Mouse (Mus musculus): ENCODE measurements around the gene Wbp2nl.

The Wbp2nl gene

DNA sequence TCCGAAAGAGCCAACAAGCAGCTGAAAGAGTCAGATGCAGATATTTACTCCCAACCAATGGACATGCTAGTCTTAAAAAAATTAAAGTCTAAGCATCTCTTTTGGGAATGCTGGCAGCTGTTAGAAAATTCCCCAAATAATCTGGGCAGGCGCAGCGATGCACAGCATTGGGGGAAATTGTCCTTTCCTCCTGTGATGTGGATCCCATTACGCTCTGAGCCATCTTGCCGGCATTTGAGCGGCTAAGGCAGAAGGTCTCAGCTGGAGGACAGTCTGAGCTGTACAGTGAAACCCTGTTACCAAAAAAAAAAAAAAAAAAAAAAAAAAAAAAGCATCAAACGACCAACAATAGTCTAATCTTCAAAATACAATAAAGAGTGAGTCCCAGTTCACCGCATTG, 23.4 kb downstream of the Wbp2nl start:
- DNase-seq, result no peak

DNA sequence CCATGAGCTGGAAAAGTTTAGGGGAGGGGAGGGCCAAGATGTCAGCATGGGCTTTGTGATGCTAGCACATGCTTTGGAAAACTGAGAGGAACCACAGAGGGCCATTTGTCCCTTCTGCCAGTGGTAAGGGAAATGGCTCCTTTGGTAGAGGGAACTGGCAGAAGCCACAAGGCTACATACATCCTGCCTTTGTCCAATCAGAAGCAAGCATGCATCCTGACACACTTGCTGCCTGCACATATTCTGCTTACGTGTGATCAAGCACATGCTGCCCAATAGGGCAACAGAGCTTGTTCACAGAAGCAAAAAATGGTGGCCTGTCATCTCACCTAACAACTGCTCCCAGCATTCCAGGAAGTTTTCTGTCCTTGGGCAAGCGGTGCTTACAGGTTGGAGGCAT, 26.6 kb downstream of the Wbp2nl start:
- no peak for DNase-seq

DNA sequence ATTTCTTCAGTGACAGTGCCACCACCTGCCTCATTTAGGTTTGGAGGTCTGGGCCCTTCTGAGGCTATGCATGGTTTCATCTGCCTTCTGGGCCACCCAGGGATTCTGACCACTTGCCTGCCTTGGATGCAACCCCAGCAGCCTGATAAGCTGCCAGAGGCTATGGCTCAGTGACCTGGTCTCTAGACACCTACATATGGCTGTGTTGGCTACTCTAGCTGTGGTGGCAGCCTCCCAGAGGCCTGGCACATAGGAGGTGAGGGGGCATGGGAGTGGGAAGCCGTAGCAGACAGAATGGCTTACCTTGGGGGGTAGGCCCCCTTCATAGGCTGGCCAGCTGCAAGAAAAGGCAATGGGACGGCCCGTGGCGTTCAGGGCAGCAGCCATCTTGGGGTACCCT, 36.4 kb downstream of the Wbp2nl start:
- DNase-seq, result no peak

DNA sequence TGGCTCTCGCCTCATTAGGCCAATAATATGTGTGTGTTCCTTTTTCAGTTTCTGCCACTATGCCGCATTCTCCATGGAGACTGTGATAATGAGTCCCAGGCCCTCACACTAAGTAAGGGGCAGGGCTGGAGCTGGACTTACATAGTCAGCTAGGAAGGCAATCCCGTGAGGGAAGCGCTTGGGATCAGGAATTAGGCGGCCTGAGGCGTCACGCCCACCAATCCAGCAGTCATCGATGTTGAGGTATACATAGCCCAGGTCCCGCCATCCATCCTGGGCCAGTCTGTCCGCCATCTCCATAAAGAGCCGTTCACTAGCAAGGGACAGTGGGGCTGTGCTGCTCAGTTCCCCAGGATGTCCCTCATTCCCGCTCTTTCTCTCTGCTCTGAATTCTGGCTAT, 37.9 kb downstream of the Wbp2nl start:
- no peak for DNase-seq

DNA sequence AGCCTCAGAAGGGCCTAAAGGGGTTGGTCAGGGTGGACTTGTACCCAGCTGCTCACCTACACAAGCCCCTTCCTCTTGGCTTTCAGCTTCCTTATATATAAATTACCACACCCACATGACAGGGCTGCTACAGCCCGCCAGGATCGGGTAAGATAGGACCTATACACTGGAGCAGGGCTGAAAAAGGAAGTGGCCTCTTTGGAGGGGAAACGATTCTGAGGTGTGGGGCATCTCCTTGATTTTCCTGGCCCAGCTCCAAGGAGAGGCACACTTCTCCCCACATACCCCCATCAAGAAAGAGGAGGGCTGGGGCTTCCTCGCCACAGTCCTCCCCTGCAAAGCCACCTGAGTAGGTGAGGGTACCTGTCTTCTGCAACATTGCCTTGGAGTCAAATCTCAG, 39.1 kb downstream of the Wbp2nl start:
- DNase-seq, result no peak

DNA sequence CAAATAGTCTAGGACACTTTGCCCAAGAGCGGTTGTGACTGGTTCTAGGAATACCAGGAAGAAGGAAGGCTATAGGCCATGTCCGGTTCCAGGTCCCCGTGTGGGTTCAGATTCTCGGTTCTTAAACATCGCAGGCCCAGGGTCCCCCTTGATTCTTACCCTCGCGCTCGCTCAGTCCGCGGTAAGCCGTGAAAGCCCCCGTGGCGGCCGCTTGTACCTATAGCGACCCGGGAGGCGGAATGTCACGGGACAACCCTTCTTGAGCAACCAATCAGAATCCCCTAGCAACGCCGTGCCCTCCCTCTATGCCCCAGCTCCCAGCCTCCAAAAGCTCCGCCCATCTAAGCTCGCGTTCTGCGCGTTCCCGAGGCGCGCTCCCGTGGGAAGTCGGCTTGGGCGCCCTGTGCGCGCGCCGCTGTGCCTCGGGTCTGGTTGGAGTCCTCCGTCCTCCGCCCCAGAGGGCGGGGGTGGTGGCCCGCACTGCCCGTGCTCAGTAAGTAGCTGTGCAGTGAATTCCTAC, 39.9 kb downstream of the Wbp2nl start, which contains the start of the genes Naga, Pheta2 and Smdt1:
Naga (minus strand) TSS at position 333 of the 520 bp plus-strand sequence.
Pheta2 (plus strand) TSS at position 350 of the 520 bp plus-strand sequence.
Smdt1 (plus strand) TSS at position 367 of the 520 bp plus-strand sequence.
- DNase-seq, result peak; percentile 98

DNA sequence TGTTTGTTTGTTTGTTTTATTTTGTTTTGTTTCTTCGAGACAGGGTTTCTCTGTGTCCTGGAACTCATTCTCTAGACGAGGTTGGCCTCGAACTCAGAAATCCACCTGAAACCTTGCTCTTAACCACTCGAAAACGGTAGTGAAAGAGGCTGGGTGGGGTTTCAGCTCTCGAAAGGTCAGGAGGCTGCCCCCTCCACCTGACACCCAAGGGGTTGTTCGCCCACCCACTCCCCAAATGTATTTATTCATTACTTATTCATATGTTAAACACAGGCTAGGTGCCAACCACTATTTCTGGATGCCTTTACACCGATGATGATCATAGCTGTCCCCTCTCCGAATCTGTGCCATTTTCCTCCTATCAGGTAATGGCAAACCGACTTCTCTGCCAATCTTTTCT, 40.4 kb downstream of the Wbp2nl start:
- DNase-seq, result no peak

DNA sequence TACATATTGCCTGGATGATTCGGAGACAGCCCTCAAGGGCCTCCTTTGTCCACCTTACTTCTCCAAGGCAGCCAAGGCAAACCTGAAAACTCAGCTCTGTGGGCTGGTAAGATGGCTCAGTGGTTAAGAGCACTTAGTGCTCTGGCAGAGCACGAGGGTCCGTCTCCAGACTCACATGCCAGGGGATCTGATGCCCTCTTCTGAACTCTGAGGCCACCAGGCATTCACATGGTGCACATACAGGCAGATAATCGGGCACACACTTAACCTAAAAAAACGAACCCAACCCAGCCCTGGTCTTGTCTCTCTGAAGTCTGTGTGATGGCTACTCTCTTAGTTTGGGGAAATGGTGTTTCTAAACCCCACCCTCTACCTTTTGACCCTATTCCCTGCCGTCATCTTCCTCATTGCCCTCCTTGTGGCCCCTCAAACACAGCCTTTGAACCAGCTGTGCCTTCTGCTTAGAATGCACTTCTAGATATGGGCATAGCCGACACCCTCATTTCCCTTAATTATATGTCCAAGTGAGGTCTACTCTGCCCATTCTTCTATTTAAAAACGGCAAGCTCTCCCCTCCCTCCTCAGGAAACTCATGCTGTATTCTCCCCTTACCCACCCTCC, 41.0 kb downstream of the Wbp2nl start:
- no peak for DNase-seq

DNA sequence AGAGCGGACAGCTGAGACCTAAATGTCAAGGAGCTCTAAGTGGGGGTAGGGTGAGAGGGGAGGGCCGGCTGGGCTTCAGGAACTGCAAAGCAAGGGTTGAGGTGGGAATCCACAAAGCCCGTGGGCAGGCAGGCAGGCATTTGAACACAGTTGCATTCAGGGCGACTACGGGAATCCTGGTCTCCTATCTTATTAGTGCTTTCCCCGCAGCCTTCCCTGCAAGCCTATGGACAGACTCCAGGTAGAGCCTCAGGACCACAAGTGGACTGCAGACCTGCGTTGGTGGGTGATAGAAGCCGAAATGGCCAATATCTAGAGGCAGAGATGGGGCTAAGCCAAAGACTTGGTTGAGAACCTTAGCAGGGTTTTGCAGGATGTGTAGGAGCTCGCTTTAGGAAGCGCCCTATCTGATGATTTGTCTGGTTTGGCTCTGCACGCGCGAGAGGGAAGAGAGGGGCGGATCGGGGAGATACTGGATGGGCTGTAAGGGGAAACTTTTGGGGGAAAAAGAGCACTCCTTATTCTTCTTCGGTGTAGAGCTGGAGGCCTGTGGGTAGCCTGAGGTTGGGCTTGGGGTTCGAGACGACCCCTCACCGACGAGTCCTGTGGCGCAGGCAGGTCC, 41.8 kb downstream of the Wbp2nl start:
- DNase-seq, result peak in 1 of 2 experiments; percentile 48

DNA sequence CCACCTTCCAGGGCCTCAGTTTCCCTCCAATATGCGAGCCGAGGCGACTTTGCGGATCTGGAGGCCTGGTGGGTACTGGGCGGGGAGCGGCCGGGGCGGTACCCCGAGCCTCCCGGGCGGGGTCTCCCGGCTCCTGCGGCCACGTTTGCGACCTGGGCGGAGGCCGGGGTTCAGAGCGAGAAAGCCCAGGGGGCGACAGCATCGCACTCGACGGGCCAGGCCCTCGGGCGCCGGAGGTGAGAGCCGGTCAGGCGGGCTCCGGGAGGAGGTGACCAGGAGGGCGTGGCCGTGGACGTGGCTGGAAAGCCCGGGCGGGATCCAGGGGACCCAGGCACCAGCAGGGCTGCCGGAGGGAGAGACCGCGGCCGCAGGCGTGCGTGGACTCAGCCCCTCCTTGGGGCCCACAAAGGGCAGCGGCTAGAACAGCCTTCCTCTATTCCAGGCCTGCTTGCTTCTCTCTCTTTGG, 42.3 kb downstream of the Wbp2nl start:
- DNase-seq, result peak; percentile 75 to 83

DNA sequence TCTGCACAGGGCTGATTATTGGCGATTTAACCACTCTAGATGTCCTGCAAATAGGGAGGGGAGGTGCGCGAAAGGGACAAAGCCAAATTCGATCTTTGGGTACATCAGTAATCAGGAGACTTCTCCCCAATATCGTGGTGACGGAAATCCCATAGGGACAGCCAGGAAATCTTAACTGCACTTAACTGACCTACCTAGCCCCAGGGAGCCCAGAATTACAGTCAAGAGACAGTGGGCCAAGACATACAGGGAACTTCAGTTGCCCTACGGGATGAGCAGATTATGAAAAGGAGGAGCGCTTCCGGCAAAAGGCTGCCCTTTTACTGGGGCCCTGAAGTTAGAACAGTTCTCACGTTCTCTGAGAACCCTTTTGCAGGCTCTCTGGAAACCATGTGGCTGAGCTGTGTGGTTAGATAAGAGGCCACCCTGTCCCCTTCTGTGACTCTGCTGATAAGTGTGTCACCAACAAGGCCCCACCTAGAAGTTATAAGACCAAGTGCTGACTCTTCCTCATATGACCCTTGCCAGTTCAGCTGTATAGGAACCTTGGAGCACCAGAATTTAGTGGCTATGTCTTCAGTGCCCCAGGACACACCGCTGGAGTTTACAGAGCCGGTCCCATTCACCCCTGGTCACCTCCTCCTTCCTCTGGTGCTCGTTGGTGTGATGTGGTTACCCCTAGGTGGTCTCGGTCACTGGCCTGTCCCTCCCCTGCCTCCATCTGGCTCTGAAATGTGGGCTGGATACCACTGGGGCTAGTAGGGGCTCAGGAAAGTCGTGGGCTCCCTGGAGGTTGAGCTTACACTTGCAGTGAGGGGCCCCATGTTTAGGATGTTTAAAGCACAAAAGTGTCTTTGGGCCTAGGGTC, 43.2 kb downstream of the Wbp2nl start:
- no peak for DNase-seq

DNA sequence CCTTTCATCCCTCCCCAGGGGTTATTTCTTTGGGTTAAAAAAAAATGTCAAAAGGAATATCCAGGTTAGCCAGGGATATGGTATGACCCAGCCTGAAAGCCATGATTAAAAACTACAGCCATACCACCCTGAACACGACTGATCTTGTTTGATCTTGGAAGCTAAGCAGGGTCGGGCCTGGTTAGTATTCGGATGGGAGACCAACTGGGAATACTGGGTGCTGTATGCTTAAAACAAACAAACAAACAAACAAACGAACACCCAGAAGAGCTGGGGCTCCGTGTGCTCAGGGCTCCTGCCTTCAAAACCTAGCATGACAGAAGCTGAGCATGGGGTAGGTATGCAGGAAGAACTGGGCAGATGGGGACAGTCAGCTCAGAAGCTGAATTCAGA, 43.8 kb downstream of the Wbp2nl start:
- no peak for DNase-seq

DNA sequence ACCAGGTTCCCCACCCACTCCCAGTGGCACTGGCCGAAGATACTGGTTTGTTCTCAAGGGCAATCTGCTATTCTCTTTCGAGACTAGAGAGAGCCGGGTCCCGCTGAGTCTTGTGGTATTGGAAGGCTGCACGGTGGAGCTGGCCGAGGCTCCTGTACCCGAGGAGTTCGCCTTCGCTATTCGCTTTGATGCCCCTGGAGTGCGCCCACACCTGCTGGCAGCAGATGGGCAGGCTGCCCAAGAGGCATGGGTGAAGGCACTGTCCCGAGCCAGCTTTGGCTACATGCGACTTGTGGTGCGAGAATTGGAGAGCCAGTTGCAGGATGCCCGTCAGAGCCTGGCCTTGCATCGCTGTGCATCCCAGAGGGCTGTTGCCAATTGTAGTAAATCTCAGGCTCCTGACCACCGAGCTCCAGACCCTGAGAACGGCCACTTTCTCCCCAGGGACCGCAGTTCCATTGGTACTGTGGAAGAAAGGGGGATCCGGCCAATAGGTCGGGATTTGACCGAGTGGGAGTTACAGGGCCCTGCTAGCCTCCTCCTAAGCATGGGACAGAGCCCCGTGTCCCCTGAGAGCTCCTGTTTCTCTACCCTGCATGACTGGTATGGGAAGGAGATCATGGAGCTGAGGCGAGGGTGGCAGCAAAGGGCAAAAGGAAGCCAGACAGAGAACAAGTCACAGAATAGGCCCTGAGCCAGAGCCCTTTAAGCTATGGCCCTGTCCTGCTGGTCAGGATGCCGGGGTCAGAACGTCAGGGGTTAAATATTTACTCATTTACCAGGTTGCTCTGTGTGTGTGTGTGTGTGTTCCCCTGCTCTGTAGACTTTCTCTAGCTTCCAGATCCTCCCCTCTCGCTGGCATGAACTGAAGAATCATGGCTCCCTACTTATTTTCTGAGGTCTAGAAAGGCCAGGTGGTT, 44.9 kb downstream of the Wbp2nl start:
- DNase-seq, result peak in 1 of 2 experiments; percentile 56

DNA sequence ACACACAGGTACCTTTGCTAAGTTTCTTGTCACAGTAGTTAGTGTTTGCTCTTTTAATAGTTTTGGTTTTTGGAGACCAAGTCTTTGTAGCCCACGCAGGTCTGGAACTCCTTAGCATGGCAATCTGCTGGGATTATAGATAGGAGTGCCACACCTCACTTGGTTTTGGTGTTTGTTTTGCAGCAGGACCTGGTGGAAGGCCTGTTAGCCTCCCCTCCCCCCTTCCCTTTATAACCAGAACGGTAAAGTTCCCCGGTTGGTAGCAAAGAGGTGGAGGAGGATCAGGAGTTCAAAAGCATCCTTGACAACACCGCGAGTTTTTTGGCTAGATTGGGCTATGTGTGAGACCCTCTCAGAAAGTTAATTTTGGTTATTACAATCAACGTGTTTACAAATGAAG, 46.2 kb downstream of the Wbp2nl start:
- no peak for DNase-seq

DNA sequence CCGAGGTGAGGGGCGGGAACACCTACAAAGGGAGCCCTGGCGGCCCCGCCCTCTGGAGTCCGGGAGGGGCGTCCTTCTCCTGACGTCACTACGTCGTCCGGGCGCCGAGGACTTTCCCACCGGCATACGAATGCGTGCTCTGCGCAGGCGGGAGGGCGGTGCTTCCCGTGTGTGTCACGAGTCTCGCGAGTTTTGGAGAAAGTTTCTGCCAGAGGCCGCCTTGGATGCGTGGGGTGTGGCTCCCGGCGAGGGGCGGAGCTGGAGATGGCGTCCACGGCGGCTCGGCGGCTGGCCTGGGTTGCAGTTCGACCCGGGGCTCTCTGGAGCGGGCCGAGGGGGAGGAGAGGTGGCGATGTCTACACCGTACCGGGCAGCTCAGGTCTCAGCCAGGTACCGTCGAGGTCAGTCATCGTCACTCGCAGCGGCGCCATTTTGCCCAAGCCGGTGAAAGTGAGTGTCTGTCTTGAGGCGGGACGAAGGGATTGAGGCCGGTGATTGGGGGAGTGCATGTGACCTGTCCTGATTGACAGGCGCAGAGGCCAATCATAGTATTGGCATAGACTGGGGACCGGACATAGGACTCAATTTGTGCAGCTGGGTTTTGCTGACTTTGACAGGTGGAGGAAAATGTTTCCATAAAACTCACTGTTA, 47.2 kb downstream of the Wbp2nl start:
- DNase-seq, result peak; percentile 96 to 99

DNA sequence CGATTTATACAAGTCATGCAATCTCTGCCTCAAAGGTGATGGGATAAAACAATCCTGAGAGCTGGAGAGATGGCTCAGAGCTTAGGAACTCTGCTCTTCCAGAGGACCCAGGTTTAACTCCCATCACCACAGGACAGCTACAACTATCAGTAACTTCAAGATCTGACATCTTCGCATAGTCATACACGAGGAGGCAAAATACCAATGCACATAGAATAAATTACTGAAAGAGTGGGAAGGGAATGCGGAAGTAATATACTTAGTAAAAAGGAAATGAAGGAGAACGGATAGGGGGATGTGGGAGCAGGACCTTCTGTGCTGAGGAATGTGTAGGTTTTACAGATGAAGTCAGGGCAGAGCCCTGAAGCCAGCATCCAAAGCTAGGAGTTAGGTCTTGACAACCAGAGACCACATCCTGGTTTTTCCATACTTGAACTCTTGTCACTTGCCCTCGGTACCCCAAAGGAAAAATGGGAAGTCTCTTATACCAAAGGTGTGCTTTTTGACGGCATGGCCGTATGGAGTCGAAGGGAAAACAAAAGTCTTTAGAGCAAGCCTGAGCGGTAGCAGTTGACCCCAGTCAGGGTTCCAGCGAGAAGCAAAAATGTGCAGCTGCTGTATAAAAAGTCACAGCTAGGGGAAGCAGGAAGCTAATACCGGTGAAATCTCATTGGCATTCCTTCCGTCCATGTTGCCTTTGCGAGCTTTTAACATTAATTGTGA, 48.0 kb downstream of the Wbp2nl start:
- DNase-seq, result peak in 1 of 2 experiments; percentile 33

DNA sequence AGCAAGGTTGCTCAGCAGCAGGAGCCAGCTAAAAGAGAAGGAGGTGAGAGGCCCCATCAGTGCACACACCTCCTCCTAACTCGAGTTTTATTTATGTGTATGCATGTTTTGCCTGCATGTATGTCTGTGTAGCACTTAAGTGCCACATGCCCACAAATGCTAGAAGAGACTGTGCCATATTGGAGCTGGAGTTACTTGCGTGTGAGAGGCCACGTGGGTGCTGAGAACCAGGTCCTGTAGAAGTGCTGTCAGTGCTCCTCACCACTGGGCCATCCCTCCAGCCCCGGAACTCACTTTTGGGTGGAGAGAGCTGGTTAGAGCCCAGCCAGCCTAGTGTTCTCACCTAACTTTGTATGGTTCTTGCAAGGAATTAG, 48.5 kb downstream of the Wbp2nl start:
- no peak for DNase-seq

DNA sequence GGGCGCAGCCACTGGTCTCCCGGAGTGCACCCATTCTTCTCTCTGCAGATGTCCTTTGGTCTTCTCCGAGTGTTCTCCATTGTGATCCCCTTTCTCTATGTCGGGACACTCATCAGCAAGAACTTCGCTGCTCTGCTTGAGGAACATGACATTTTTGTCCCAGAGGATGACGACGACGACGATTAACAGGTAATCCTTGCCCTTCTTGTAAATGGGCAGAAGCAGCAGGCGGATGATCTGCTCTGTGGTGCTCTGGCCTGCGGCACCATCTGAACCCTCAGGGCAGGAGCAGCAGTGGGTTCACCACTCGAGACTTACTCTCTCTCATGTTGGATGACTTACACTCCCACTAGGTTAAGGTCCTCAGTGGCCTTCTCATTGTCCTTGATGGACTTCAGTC, 49.1 kb downstream of the Wbp2nl start:
- DNase-seq, result no peak

DNA sequence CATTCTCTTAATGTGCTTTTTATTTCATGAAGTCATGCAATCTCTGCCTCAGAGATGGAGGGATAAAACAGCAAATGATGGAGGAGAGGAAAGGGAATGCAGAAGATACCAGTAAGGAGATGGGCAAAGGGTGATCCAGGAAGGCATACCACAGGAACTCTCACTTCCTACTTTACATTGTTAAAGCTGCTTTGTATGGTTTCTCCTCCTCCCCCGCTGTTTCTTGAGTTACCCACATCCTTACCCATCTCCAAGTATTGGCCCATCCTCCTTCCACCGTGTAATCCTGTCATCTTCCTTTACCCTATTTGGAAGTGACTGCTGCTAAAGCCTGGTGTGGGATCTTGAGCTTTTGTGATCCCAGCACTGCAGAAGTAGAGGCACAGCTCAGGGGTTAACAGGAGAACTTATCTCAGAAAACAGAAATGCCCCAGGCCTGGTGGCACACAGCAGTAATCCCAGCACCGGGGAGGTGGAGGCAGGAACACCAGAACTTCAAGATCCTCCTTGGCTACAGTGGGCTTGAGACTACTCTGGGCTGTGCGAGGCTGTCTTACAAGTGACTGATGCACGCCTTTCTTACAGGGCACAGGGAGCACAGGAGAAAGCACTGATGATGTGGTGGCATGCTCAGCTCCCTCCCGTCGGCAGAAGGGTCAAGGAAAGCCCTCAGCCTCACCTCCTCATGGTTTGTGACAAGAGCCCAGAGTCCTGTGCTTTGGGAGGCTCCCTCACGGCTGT, 49.7 kb downstream of the Wbp2nl start:
- DNase-seq, result no peak

DNA sequence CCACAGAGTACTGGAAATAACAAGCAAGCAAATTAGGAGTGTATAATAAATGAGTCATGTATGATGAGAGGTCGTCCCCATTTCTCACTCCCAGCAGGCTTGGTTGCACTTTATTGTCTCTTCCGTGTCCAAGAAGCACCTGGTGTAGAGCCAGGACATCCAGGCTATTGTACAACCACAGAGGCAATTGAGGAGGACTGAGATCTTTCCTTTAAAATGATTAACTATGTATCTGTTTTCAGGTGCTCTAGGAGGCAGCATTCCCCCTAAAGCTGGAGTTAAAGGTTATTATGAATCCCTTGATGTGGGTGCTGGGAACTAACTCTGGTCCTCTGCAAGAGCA, 50.2 kb downstream of the Wbp2nl start:
- DNase-seq, result no peak

Measured in kidney, postnatal 4 days (tissue).